Mouse (Mus musculus) myocyte (in vitro differentiated cells): ENCODE data around the gene Tmem238. TPM values are rescaled to one million over a fixed set of nuclear protein-coding genes. Genes with fewer than 3 reads are reported as not detected.

ENCODE experiments used
- H3K27me3 ChIP-seq: one replicate; pipeline ENCODE4 v1.6.1; 2011; ENCODE audit not compliant: control insufficient read depth, insufficient read depth, insufficient read length
- H3K36me3 ChIP-seq: one replicate; pipeline ENCODE4 v1.6.1; 2011; ENCODE audit not compliant: control insufficient read depth, insufficient read depth
- H3K4me2 ChIP-seq: one replicate; pipeline ENCODE4 v1.6.1; 2011; ENCODE audit warnings: low read depth, control low read depth
- H3K4me3 ChIP-seq: one replicate; pipeline ENCODE4 v1.5.1; 2011; ENCODE audit warnings: mild to moderate bottlenecking, control low read depth, moderate library complexity
- H3K79me2 ChIP-seq: one replicate; pipeline ENCODE4 v1.6.1; 2011; ENCODE audit not compliant: control insufficient read depth, insufficient read depth
- H3ac ChIP-seq: one replicate; pipeline ENCODE4 v1.6.1; 2011; ENCODE audit not compliant: control insufficient read depth, insufficient read length
- CEBPB ChIP-seq: IDR thresholded peaks from 2 replicates; pipeline ENCODE4 v1.6.1; 2011; ENCODE audit warnings: mild to moderate bottlenecking, moderate library complexity; ENCODE audit not compliant: poor library complexity, insufficient read depth, severe bottlenecking
- E2F4 ChIP-seq: IDR thresholded peaks from one replicate; pipeline ENCODE4 v1.6.1; 2011; ENCODE audit warnings: mild to moderate bottlenecking, control low read depth, moderate library complexity; ENCODE audit not compliant: insufficient read depth
- MAX ChIP-seq: IDR thresholded peaks from one replicate; pipeline ENCODE4 v1.6.1; 2011; ENCODE audit warnings: low read depth, mild to moderate bottlenecking, control low read depth
- MYOD1 ChIP-seq, 3 experiments: IDR thresholded peaks; one replicate each; pipeline ENCODE4 v1.6.1; 2011; ENCODE audit warnings: control low read depth in 2 of 3, low read depth in 2 of 3, mild to moderate bottlenecking in 2 of 3, moderate library complexity in 1 of 3; ENCODE audit not compliant: insufficient read length in 2 of 3, control insufficient read depth in 1 of 3
- MYOG ChIP-seq, 3 experiments: IDR thresholded peaks; one replicate each; pipeline ENCODE4 v1.6.1; 2011; ENCODE audit warnings: control low read depth in 2 of 3, low read depth in 2 of 3, mild to moderate bottlenecking in 2 of 3; ENCODE audit not compliant: insufficient read length in 2 of 3, control insufficient read depth in 1 of 3, insufficient read depth in 1 of 3
- POLR2A ChIP-seq: IDR thresholded peaks from one replicate; pipeline ENCODE4 v1.6.1; 2011; ENCODE audit warnings: low read depth, mild to moderate bottlenecking, control low read depth, moderate library complexity; ENCODE audit not compliant: insufficient read length
- POLR2AphosphoS2 ChIP-seq: IDR thresholded peaks from one replicate; pipeline ENCODE4 v1.6.1; 2011; ENCODE audit warnings: low read depth, control low read depth; ENCODE audit not compliant: insufficient read length
- REST ChIP-seq: IDR thresholded peaks from one replicate; pipeline ENCODE4 v1.6.1; 2011; ENCODE audit warnings: mild to moderate bottlenecking, control low read depth, moderate library complexity; ENCODE audit not compliant: insufficient read depth, insufficient read length
- SRF ChIP-seq: IDR thresholded peaks from one replicate; pipeline ENCODE4 v1.6.1; 2011; ENCODE audit warnings: low read depth; ENCODE audit not compliant: control insufficient read depth, insufficient read length
- TCF12 ChIP-seq: IDR thresholded peaks from one replicate; pipeline ENCODE4 v1.6.1; 2011; ENCODE audit warnings: mild to moderate bottlenecking, control low read depth; ENCODE audit not compliant: poor library complexity, insufficient read depth, severe bottlenecking
- TCF3 ChIP-seq: IDR thresholded peaks from one replicate; pipeline ENCODE4 v1.6.1; 2011; ENCODE audit warnings: low read depth, control low read depth; ENCODE audit not compliant: insufficient read length
- USF1 ChIP-seq: IDR thresholded peaks from one replicate; pipeline ENCODE4 v1.6.1; 2011; ENCODE audit warnings: low read depth, mild to moderate bottlenecking, control low read depth, moderate library complexity
- polyA plus RNA-seq: library from polyadenylated mRNA; unstranded; fragments of >200 nt; fragmentation: generic; extraction: Trizol; gene quantifications from one replicate; pipeline ENCODE4 v1.2.1, GENCODE M21; 2012; ENCODE audit warnings: missing spikeins

The Tmem238 gene
- polyA plus RNA-seq, 1 experiment: 7.1 TPM

GRCm38 (mm10) chr7:4776131-4776530 is 13.3 kb downstream of the Tmem238 start:
- no peaks in the 10 kb centered on the region for H3K27me3 ChIP-seq
- no peak for TF ChIP-seq USF1
- no peaks in the 10 kb centered on the region for H3K79me2 ChIP-seq

GRCm38 (mm10) chr7:4771202-4771601 is 18.3 kb downstream of the Tmem238 start, which contains the start of gene Fam71e2:
TSS of gene Fam71e2 (minus strand) at chr7:4771302.
- Histone ChIP-seq H3K79me2 (no peaks in the 10 kb centered on the region), H3ac (no peak within 1 kb of the TSS), H3K27me3 (peaks cover 4% of the 10 kb centered on the region), H3K4me3 (no peak within 1 kb of the TSS), H3K36me3 (no peaks in the 10 kb centered on the region), H3K4me2 (no peak within 1 kb of the TSS)
- TF ChIP-seq MAX: no peak
- TF ChIP-seq REST: no peak
- TF ChIP-seq TCF12: no peak
- TF ChIP-seq POLR2A: no peak
- TF ChIP-seq SRF: no peak
- TF ChIP-seq CEBPB: no peak
- TF ChIP-seq TCF3: no peak
- TF ChIP-seq POLR2AphosphoS2: no peak
- no peak for TF ChIP-seq MYOD1 (IDR thresholded peaks at IDR 0.05; ENCODE audit: control insufficient read depth in 1 of 3, insufficient read length in 2 of 3, low read depth in 2 of 3)
- no peak for TF ChIP-seq MYOG (IDR thresholded peaks at IDR 0.05; ENCODE audit: control insufficient read depth in 1 of 3, insufficient read depth in 1 of 3, insufficient read length in 2 of 3, low read depth in 2 of 3)
- no peak for TF ChIP-seq USF1
- TF ChIP-seq E2F4: no peak

More at GRCm38 (mm10) chr7:4776131-4776530, 13.3 kb downstream of the Tmem238 start:
- H3K4me3 ChIP-seq: no peak overlapping the region
- no peak overlapping the region for H3ac ChIP-seq
- H3K36me3 ChIP-seq: no peaks in the 10 kb centered on the region
- H3K4me2 ChIP-seq: peak overlapping the region; percentile 73

GRCm38 (mm10) chr7:4764946-4765710 is 24.3 kb downstream of the Tmem238 start:
- H3ac ChIP-seq: no peak overlapping the region
- no peaks in the 10 kb centered on the region for H3K36me3 ChIP-seq
- H3K4me3 ChIP-seq: no peak overlapping the region
- TF ChIP-seq TCF12 (no peak), CEBPB (no peak), REST (no peak), MYOD1 (IDR thresholded peaks at IDR 0.05; ENCODE audit: control insufficient read depth in 1 of 3, insufficient read length in 2 of 3, low read depth in 2 of 3) (no peak), SRF (no peak), POLR2AphosphoS2 (no peak)
- H3K4me2 ChIP-seq: peak overlapping the region; percentile 69
- H3K27me3 ChIP-seq: peaks cover 4% of the 10 kb centered on the region
- H3K79me2 ChIP-seq: no peaks in the 10 kb centered on the region

- TF ChIP-seq TCF12 (no peak), MAX (no peak), MYOG (IDR thresholded peaks at IDR 0.05; ENCODE audit: control insufficient read depth in 1 of 3, insufficient read depth in 1 of 3, insufficient read length in 2 of 3, low read depth in 2 of 3) (no peak), MYOD1 (IDR thresholded peaks at IDR 0.05; ENCODE audit: control insufficient read depth in 1 of 3, insufficient read length in 2 of 3, low read depth in 2 of 3) (no peak), TCF3 (no peak), CEBPB (no peak), POLR2AphosphoS2 (no peak), USF1 (no peak), REST (no peak), POLR2A (no peak), E2F4 (no peak), SRF (no peak)
- H3K4me3 ChIP-seq: no peak overlapping the region
- no peak overlapping the region for H3ac ChIP-seq
Measured at GRCm38 (mm10) chr7:4759670-4760069, 29.8 kb downstream of the Tmem238 start.

GRCm38 (mm10) chr7:4752821-4753570 is 36.5 kb downstream of the Tmem238 start, which contains the start of gene Cox6b2:
TSS of gene Cox6b2 (minus strand) at chr7:4753094.
- no peaks in the 10 kb centered on the region for H3K27me3 ChIP-seq
- H3K4me3 ChIP-seq: no peak within 1 kb of the TSS
- TF ChIP-seq USF1 (no peak), SRF (no peak), MAX (no peak), POLR2A (no peak), POLR2AphosphoS2 (no peak), TCF3 (no peak), REST (no peak), CEBPB (no peak), MYOG (IDR thresholded peaks at IDR 0.05; ENCODE audit: control insufficient read depth in 1 of 3, insufficient read depth in 1 of 3, insufficient read length in 2 of 3, low read depth in 2 of 3) (no peak), TCF12 (no peak), E2F4 (no peak), MYOD1 (IDR thresholded peaks at IDR 0.05; ENCODE audit: control insufficient read depth in 1 of 3, insufficient read length in 2 of 3, low read depth in 2 of 3) (no peak)
- H3K4me2 ChIP-seq: no peak within 1 kb of the TSS
- no peaks in the 10 kb centered on the region for H3K36me3 ChIP-seq
- H3ac ChIP-seq: no peak within 1 kb of the TSS
- no peaks in the 10 kb centered on the region for H3K79me2 ChIP-seq

More at GRCm38 (mm10) chr7:4759670-4760069, 29.8 kb downstream of the Tmem238 start:
- Histone ChIP-seq H3K79me2 (no peaks in the 10 kb centered on the region), H3K4me2 (no peak overlapping the region), H3K27me3 (no peaks in the 10 kb centered on the region), H3K36me3 (no peaks in the 10 kb centered on the region)
